Mouse (Mus musculus): ENCODE data around the gene Map2k6.

Gene Map2k6

DNA sequence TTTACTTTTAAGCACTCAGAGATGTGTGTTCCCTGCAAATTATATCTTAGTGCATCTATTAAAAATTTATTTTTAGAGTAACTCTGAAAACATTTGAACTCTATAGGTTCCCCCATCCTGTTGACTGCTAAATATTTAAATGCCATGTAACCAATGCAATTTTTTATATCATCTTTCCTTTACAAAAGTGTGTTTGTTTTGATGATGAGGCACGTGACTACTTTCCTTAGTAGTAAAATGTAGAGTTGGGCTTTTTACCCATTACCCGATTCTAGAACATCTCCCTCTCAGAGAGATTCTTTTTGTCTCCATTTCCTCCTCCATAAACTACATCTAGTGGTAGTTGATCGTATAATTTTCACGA, 51.8 kb downstream of the Map2k6 start:
- DNase-seq (ENCODE audit: low spot score in 2 of 2) = no peak

DNA sequence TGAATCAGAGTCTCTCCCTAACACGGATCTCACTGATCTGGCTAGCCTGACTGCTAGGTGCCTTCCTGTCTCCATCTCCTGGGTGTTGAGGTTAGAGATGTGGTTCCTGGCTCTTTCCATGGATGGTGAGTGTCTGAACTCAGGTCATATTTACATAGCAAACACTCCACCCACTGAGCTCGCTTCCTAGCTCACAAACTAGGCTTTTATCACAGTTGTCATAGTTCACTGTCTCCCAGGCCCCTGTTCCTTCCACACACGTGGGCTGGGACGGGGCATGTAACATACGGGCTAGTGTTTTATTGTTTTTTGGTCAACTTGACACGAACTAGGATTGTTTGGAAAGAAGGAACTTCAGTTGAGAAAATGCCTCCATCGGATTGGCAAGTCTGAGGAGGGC, 52.7 kb downstream of the Map2k6 start:
- no peak for DNase-seq (ENCODE audit: low spot score in 2 of 2)

DNA sequence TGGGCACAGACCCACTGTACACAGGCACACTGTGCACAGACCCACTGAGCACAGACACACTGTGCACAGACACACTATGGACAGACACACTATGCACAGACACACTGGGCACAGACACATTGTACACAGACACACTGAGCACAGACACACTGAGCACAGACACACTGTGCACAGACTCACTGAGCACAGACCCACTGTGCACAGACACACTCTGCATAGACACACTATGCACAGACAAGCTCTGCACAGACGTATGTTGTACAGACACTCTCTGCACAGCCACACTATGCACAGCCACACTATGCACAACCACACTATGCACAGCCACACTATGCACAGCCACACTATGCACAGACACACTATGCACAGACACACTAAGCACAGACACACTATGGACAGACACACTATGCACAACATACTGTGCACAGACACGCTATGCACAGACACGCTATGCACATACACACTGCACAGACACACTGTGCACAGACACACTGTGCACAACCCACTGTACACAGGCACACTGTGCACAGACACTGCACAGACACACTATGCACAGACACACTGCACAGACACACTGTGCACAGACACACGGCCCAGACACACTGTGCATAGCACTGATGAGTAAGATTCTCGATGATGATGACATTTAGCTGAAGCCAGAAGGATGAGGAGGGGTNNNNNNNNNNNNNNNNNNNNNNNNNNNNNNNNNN, 54.7 kb downstream of the Map2k6 start:
- DNase-seq (ENCODE audit: low spot score in 2 of 2) = no peak

DNA sequence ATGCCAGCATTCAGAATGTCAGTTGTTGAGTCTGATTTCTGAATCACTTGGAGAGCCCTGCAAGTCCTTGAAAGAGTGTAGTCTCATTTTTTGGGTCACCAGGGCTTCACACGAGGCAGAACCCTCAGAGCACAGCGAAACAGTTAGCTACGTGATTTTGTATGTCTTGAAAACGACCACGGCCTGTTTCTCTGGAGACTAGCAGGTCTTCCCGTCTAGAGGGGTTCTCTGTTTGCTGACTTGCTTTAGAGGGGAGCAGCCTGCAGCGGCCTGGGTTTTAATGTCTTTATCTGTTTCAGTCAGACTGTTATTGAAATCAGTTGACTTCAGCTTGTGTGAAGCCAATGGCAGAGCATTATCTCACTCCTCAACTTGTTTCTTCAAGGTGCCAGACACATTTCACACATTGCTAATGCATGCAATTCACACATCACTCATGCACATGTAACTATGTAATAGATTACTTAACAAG, 58.6 kb downstream of the Map2k6 start:
- no peak for DNase-seq (ENCODE audit: low spot score in 2 of 2)

DNA sequence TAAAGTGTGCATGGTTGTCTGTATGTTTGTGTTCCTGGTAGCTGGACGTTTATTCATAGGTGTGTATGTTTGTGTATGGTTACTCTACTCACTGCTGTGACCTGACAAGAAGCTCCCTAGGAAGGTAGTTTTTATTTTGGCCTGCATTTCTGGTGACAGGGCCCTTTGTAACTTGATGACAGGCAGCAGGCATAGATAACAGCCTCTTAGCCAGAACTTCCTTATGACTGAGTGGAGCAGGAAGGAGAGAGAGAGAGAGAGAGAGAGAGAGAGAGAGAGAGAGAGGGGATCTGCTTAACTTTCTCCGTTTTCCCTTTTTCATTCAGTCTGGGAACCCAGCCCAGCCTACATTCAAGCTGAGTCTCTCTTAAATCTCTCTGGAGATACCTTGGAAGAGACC, 61.6 kb downstream of the Map2k6 start:
- no peak for DNase-seq (ENCODE audit: low spot score in 2 of 2)

DNA sequence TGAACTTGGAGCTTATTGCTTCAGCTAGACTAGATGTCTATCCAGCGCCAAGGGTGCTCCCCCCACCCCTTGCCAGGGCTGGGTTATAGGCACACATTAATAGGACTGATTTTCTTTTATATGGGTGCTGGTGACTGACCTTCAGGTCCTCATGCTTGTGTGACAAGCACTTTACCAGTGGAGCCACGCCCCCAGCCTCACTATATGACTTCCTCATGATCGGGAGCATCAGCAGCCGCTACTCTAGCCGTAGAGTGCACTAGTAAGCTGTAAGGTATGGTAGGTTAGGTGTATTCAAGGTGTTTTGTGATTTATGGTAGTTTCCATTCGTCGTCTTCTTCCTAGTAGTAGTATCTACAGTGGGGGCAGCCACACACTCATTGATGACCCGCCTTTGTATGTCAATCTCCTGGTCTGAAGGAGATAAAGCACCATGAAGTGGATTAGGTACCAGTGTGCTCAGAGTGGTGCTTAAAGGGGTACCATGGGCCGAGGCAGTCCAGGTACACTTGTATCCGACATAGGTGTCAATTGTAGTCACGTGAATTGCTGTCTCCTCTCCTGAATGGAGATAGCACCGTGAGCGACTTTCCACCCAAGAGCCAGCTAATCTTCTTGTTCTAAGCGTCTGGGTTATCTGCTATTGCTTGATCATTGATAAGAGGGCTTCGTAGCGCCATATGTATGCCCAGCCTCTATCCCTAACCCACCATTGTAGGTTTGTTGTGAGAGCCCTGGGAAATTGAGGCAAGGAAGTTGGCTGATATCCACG, 62.8 kb downstream of the Map2k6 start:
- DNase-seq (ENCODE audit: low spot score in 2 of 2) = no peak

DNA sequence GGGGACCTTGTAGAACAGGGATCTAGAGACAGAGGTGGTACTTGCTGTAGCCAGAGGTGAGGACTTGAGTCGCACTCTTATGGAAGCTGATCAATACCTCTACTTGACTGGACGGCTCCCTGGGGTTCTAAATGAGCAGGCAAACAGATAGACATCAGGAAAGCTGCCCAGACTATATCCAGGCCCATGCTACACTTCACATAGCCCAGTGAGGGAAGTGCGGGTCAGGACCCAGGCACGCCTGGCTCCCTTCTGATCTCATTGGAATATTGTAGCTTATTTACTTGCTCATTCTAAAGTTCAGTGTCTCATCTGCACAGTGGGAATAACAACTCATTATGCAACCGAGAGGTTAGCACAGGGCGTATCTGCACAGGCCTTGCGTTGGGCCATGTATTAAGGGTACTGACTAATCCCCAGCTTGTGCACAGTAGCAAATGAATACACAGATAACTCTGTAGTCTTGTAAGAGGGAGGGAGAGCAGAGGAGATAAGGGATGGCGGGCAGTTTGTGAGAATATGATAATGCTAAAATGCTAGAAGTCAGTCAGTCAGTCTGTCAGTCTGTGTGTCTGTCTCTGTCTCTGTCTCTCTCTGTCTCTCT, 64.2 kb downstream of the Map2k6 start:
- no peak for DNase-seq (ENCODE audit: low spot score in 2 of 2)

DNA sequence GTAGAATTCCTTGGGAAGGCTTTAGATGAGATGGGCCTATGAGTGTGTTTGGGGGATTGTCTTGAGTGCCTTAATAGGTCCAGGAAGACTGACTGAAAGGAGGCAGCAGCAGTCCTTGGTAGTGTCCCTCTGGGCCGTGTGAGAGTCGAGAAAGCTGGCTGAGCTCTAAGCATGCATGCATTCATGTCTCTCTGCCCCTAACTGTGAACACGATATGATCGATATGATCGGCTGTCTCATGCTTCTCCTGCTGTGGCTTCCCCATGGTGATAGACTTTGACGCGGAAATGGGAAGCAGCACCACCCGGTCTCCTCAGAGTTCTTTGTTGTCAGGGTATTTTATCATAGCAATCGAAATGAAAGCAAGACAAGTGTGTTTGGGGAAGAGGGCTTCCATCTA, 64.9 kb downstream of the Map2k6 start:
- no peak for DNase-seq (ENCODE audit: low spot score in 2 of 2)

DNA sequence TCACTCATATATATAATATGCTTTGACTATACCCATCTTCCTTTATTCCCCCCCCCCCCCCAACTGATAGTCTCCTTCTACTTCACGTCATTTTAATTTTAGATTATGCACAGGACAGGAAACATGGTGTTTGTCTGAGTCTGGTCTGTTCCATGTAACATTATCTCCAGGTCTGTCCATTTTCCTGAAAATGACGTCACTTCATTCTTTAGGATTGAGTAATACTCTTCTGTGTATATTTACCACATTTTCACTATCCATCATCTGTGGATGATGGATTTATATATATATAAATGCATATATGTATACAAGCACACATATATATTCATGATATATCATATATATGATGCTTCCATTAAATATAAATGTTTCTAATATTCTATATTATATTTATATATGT, 70.1 kb downstream of the Map2k6 start:
- no peak for DNase-seq (ENCODE audit: low spot score in 2 of 2)

DNA sequence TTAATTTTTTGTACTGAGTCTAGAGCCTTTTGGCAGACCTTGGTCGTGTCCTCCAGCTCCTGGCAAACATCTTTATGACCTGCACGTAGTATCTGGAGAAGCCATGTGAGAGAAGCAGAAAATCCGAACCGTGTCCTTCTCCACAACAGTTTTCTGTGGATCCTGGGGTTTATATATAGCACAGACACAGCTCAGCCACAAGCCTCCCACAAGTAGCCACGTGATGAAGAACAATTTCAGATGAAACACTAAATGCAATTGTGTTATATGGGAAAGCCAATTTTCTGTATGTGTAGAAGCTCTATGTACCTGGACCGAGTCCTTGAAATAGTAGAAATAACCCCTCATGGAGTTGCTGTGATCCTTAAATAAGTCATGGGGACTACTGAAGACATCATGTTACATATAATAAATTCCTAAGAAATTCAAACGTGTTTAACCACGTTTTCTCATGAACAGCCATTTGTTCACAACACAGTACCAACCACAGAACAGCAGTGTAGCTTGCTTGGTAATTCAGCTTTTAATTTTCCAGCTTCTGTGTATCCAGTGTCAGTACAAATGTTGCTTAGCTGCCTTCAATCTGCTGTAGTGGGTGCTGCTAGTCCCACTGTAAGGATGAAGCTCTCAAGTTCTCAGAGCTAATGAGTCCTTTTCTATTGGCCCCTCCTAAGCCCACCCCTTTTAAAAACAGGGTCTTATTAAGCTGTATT, 71.8 kb downstream of the Map2k6 start:
- no peak for DNase-seq (ENCODE audit: low spot score in 2 of 2)

DNA sequence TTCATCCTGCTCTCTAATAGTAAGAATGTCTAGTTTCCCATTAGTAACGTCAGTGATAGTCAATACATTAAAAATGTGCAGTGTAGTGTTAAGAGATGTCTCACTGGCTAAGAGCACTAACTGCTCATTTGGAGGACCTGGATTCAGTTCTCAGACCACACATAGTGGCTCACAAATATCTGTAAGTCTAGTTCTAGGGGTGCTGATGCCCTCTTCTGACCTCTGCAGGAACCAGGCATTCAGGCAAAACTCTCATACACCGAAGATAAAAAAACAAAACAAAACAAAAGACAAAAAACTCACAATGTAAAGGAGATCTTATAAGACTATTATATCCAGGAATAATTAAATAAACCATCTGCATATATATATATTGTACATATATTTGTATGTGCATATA, 72.4 kb downstream of the Map2k6 start:
- no peak for DNase-seq (ENCODE audit: low spot score in 2 of 2)

DNA sequence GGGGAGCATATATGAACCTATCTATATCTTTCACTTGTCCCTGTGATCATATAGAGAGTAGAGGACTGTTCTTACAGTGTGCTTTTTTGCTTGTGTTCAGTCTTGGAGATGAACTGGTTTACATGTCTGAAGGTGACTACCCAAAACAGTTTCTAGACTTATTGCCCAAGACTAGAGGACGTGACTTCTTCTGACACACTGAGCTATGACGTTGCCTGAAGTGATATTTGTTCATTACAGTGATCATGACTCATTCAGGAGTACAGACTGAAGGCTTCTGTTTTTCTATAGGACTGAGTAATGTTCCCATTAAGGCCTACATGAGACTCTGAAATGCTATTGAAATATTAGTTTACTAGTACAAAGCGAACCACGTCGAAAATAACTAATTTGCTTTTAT, 73.2 kb downstream of the Map2k6 start:
- no peak for DNase-seq (ENCODE audit: low spot score in 2 of 2)

DNA sequence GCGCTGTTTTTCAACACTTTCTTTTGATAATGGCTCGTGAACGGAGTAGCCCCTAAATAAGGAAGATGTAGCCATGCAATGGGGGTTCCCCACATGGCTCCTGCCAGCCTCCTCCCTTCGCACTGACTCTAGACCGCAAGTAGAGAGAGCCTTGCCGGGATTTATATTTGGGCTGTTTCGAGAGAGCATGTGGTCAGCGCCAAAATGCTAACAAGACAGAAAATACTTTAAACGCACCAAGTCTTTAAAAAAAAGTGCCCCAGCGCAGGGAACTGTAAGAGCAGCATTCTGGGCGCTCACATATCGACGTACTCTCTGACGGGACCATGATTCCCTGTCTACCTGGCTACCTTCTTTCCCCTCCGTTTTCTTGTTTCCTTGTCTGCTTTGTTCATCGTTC, 74.6 kb downstream of the Map2k6 start:
- DNase-seq (ENCODE audit: low spot score in 2 of 2) = no peak

DNA sequence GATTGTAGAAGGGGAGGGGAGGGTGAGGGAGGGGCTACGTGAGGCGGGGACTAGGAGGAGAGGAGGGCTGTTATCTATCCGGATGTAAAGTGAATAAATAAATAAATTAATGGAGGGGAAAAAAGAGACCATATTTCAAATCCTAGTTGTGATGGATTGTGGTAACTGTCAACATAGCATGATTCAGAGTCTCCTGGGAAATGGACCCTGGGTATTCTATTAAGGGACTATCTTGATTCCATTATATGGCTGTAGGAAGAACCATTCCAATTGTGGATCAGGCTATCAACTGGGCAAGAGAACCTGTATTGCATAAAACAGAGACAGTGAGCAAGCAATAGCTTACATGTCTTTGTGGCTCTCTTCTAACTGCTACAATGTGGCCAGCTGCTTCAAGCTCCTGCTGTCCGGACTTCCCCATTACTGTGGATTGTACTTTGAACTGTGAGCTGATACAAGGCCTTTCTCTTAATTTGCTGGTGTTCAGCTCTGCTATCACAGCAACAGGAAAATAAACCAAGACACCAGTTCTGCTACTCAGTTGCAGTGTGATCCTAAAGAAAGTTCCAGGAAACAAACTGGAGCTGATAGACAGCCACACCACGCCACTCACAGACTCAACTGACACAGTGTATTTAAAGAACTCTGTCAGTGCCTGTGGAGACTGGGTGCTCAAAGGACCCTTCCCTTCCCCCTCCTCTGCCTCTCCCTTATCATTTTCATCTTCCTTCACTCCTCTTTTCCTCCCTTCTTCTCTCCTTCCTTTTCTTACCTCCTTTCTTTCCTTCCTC, 77.6 kb downstream of the Map2k6 start:
- no peak for DNase-seq (ENCODE audit: low spot score in 2 of 2)

DNA sequence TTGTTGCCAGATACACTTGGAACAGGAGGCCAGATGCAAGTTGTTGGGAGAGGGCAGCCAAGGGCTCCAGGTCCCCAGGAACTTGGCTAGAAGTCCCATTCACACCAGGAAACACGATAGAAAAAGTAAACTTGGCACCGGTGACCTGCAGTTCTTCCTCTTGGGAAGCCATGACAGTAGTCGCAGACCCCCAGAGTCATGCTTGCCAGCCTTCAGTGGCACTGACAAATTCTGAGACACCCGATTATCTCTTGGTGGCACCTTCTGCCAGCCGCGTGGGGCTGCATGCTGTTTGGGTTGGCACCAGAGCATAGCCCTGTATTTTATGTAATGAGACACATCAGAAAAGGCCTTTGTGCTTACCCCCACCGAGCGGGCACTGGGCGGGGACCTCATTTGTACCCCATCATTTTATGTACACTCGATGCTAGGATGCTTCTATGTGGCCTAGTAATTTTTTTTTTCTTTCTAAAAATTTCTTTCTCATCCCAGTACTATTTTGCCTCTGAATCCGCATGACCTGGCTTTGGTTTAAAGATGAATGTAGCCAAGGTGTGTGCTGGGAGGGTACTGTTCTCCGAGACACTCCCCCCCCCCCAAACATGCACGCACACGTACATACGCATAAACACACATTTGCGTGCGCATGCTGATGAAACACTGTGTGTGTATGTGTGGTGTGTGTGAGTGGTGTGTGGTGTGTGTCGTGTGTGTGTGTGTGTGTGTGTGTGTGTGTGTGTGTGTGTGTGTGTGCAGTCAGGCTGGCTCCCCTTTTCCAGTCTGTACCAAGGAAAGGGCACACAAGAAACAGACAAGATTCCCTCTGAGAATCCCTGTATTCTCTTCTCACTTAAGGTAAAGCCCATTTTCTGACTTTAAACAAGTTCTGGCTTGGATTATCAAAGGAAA, 79.3 kb downstream of the Map2k6 start:
- DNase-seq (ENCODE audit: low spot score in 2 of 2) = no peak

DNA sequence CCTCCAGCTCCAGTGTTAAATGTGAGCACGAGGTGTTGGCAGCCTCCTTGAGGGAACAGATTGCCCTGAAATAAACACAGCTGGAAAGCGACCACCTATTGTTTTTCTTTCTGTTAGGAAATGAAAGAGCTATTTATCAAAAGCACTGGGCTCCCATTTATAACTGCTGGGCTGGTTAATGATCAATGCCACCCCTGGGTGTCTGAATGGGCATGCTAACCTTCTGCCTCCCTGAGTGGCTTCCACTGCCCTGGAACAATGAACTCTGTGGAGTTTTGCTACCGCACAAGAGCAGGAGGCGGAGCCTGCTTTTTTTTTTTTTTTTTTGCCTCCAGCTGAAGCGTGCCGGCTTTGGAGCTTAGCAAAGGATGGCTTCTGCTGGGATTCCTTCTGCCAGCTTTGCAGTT, 80.1 kb downstream of the Map2k6 start:
- DNase-seq (ENCODE audit: low spot score in 2 of 2) = no peak

DNA sequence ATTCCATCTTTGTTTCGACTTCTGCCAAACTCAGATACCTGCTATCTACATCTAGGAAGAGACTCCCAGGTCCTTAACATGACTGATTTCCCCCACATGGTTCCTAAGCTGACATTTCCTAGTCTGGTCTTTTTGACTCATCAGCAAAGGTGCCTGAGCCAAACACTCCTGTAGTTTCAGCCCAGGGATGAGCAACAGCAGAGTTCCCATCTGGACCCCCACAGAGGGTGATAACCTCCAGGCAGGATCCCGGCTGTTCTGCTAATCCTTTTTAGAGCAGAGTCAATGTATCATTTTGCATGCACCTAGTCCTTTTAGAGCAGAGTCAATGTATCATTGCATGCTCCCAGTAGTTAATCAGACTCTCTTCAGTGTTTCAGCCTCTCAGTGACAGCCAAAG, 82.5 kb downstream of the Map2k6 start:
- no peak for DNase-seq (ENCODE audit: low spot score in 2 of 2)

DNA sequence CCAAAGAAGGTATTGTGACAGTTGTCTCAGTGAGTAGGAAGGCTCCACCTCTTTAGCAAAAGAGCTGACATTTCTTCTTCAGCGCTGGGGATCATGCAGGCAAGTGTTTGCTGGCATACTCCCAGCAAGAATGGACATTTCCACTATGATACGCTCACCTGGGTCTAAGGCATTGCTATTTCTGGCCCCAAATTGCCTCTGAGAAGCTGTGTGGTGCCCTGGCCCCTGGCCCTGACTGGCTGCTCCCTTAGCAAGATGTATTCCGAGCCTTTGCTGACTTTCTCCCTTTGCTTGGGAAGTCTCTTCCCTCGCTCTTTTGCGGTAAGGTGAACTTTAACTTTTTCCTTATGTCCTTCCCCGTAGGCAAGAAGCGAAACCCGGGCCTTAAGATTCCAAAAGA, 83.3 kb downstream of the Map2k6 start:
- DNase-seq (ENCODE audit: low spot score in 2 of 2) = no peak

DNA sequence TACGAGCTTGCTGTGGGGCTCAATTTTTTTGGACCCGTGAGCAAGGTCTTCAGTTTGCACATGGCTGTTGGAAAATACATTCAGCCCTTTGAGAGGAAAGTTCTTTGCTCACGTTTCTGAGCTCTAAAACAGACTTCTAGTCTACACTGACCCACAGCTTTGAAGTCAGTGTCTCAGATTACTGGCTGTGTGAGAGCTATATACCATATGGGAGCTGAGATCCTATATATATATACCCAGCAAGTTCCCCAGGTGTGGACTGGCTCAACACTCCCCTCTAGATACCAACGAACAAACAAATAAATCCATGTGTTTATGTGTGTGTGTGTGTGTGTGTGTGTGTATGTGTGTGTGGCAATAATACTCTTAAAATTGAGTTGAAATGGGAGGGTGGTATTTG, 83.7 kb downstream of the Map2k6 start:
- DNase-seq (ENCODE audit: low spot score in 2 of 2) = no peak

DNA sequence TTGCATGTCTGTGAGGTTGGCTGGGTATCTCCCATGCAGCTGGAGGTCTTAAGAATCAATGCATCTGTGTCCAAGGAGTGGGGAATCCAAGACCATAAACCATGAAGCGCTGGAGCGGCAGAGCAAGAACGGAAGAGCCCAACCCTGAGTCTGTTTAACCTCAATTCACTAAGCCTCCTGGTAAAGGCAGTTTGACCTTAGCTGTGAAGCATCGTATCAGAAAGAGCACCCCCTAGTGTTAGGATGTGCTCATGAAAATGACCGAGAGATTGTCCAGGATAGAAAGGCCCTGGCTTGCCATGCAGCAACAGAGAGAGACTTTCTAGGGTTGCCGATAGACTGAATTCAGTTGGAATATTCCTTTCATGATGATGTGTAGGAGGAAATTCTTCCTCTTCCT, 84.2 kb downstream of the Map2k6 start:
- peak in 1 of 2 experiments; percentile 63 for DNase-seq (ENCODE audit: low spot score in 2 of 2)

DNA sequence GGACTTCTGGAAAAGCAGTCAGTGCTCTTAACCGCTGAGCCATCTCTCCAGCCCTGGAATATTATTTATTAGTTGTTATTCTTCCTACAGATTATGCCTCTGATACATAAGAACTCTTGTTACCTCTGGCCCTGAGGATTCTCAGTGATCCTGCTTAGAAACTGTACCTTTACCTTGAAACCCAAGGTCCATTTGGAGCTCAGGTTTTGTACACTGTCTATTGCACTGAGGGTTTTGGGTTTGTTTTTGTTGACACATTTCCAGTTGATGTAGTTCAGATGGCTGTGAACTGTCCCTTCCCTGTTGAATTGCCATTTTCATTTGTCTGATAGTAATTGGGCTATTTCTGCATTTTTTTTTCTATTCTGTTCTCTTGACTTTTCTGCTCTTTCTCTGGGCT, 85.5 kb downstream of the Map2k6 start:
- DNase-seq (ENCODE audit: low spot score in 2 of 2) = no peak
